Mouse (Mus musculus): ENCODE results near the gene Sphk2.

DNA sequence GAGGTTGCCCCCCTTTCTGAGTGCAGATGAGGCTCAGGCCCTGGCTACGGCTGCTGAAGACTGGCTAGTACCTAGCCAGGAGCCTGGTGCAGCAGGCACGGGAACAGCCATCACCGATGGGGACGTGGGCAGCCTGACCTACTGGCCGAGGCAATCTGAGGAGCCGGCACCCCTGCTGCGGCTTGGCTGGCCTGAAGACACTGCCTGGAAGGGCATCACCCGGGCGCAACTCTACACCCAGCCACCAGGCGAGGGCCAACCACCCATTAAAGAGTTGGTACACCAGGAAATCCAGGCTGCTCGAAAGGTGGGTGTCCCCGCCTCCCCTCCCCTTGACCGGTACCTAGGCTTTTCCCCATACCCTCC, 4.5 kb upstream of the Sphk2 start:
- no peak for TF ChIP-seq CTCF (IDR thresholded peaks at IDR 0.05; ENCODE audit: control insufficient read depth, insufficient read depth, insufficient read length)
- no peak for TF ChIP-seq USF1 (IDR thresholded peaks at IDR 0.05; ENCODE audit: low read depth)
- no peak for TF ChIP-seq CEBPB (IDR thresholded peaks at IDR 0.05; ENCODE audit: low read depth)
- TF ChIP-seq MYOG (IDR thresholded peaks at IDR 0.05; ENCODE audit: control insufficient read depth, extremely low read depth, insufficient read length), result no peak
- no peak for TF ChIP-seq MAX (IDR thresholded peaks at IDR 0.05)
- no peak for TF ChIP-seq FOSL1 (IDR thresholded peaks at IDR 0.05; ENCODE audit: insufficient read depth, low read length, poor library complexity, severe bottlenecking)
